Comparison of ENCODE assay signal across 9 mouse cellular contexts in the genomic region with DNA sequence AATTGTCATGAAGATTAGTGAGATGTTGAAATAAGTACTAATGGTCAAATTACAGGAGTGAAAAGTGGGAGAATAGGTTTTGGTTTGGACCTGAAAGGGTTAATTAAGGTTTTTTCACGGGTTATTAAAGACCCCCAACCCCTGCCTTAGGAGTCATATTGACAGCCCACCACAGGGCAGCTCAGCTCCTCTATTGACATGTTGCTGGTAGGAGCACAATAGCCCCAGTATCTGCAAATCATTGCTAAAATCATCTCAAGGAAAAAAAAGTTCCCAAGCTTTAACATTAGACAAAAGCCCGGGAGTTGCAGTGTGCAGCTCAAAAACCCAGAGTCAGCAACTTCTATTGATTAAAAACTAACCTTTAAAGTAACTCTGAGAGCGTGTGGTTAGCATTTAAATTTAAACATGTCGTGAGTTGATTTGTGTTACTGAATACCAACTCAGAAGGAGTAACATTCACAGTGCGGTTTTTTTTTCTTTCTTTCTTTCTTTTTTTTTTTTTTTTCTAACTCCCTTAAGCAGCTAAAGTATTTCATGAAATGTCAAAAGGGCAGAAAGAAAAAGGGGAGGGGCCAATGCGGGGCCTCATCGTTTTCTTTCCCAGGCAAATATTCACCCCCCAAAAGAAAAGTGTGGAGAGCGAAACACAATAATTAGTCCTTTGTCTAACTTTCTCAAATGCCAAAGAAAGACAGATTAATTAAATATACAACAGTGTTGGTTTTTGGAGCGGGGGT.
DNase-seq lines count a peak whose midpoint lies in the region; ATAC-seq lines count a peak whose summit lies in the region.
"Had no signal": no experiment of that assay in that cellular context is flagged by ENCODE, and none has a peak within 500 bp of the region (broad histone marks: within the 10 kb centered on the region; RNA-seq: fewer than 3 reads in every experiment).

No protein-coding gene starts in this region.

- no peaks in the 10 kb centered on the region for H3K27me3 ChIP-seq in embryonic facial prominence, embryonic 15.5 days
- no peaks in the 10 kb centered on the region for H3K27me3 ChIP-seq in hindbrain, embryonic 15.5 days

- no peak for ATAC-seq in embryonic facial prominence, embryonic 15.5 days (ENCODE audit: insufficient number of reproducible peaks, low FRiP score, low TSS enrichment, low read depth)
- no peak for ATAC-seq in hindbrain, embryonic 15.5 days (ENCODE audit: low FRiP score, low read depth)

- H3K4me3 ChIP-seq in embryonic facial prominence, embryonic 15.5 days (replicated peaks) = no peak overlapping the region
- H3K4me3 ChIP-seq in hindbrain, embryonic 15.5 days = no peak overlapping the region

- peak overlapping the region; percentile 78 for H3K27ac ChIP-seq in embryonic facial prominence, embryonic 15.5 days (replicated peaks)
- peak overlapping the region; percentile 79 for H3K27ac ChIP-seq in hindbrain, embryonic 15.5 days (replicated peaks)
- H3K27ac ChIP-seq: liver, embryonic 14.5 days had no signal

- H3K9me3 ChIP-seq in embryonic facial prominence, embryonic 15.5 days (replicated peaks) = no peaks in the 10 kb centered on the region
- no peaks in the 10 kb centered on the region for H3K9me3 ChIP-seq in hindbrain, embryonic 15.5 days

- WGBS in embryonic facial prominence, embryonic 15.5 days = 12% methylated on average over 9 of the region's 9 CpGs
- WGBS in hindbrain, embryonic 15.5 days = 6% methylated on average over 9 of the region's 9 CpGs

- DNase-seq in kidney, adult 9 months = peak; percentile 44
- DNase-seq in kidney, postnatal 36 days = no peak
- peak; percentile 36 for DNase-seq in neural tube, embryonic 10.5 days (ENCODE audit: extremely low spot score, low spot score)
- no peak for DNase-seq in frontal cortex, postnatal 14 days (ENCODE audit: low spot score in 2 of 2)
- no peak for DNase-seq in gastrocnemius, postnatal 25 days
- DNase-seq in spleen, postnatal 36 days (ENCODE audit: low spot score in 2 of 2) = no peak

- H3K36me3 ChIP-seq in embryonic facial prominence, embryonic 15.5 days = no peaks in the 10 kb centered on the region
- H3K36me3 ChIP-seq in hindbrain, embryonic 15.5 days = no peaks in the 10 kb centered on the region

- H3K4me1 ChIP-seq in embryonic facial prominence, embryonic 15.5 days = peaks cover 56% of the 10 kb centered on the region
- peaks cover 56% of the 10 kb centered on the region for H3K4me1 ChIP-seq in hindbrain, embryonic 15.5 days (replicated peaks)

- H3K4me2 ChIP-seq in embryonic facial prominence, embryonic 15.5 days (replicated peaks) = no peak overlapping the region
- peak overlapping the region; percentile 34 for H3K4me2 ChIP-seq in hindbrain, embryonic 15.5 days

- no peak overlapping the region for H3K9ac ChIP-seq in embryonic facial prominence, embryonic 15.5 days
- H3K9ac ChIP-seq in hindbrain, embryonic 15.5 days = no peak overlapping the region
- H3K9ac ChIP-seq: liver, embryonic 14.5 days had no signal

Comparison
In these comparisons a context has a peak if more than half of its experiments do, and no peak if none do; other contexts are left out.
1. DNase-seq: peak in kidney, adult 9 months (single experiment) and neural tube, embryonic 10.5 days (single experiment); none in kidney, postnatal 36 days (0 of 2), frontal cortex, postnatal 14 days (0 of 2), gastrocnemius, postnatal 25 days (single experiment) and spleen, postnatal 36 days (0 of 2).